Mouse (Mus musculus) layer of hippocampus, adult 11-12 months (tissue): ENCODE measurements around the gene Cdt1.
A peak's percentile ranks its signal among the peaks of the same experiment; 100 is the strongest.

Source experiments
- DNase-seq: peaks from one replicate; pipeline ENCODE4 v3.0.0; 2022; ENCODE audit warnings: low spot score

The Cdt1 gene

GRCm38 (mm10) chr8:122574264-122574663 is 6.4 kb downstream of the Cdt1 start:
- no peak for DNase-seq

GRCm38 (mm10) chr8:122574667-122575251 is 6.9 kb downstream of the Cdt1 start:
- no peak for DNase-seq

- DNase-seq: no peak
Observed at GRCm38 (mm10) chr8:122575286-122575685, 7.5 kb downstream of the Cdt1 start.

- no peak for DNase-seq
Observed at GRCm38 (mm10) chr8:122575735-122576647, 8.2 kb downstream of the Cdt1 start.

GRCm38 (mm10) chr8:122576648-122577022 is 8.8 kb downstream of the Cdt1 start, which contains the start of gene Aprt:
Gene Aprt (minus strand): TSS chr8:122576909.
- peak; percentile 93 for DNase-seq

GRCm38 (mm10) chr8:122577116-122577515 is 9.3 kb downstream of the Cdt1 start:
- no peak for DNase-seq

GRCm38 (mm10) chr8:122579196-122579595 is 11.4 kb downstream of the Cdt1 start:
- no peak for DNase-seq

- no peak for DNase-seq
Observed at GRCm38 (mm10) chr8:122580926-122581325, 13.1 kb downstream of the Cdt1 start.

GRCm38 (mm10) chr8:122584981-122585380 is 17.2 kb downstream of the Cdt1 start:
- no peak for DNase-seq

- no peak for DNase-seq
Observed at GRCm38 (mm10) chr8:122585411-122585891, 17.6 kb downstream of the Cdt1 start.

- no peak for DNase-seq
Observed at GRCm38 (mm10) chr8:122586171-122586570, 18.4 kb downstream of the Cdt1 start.

- no peak for DNase-seq
Observed at GRCm38 (mm10) chr8:122586749-122587148, 18.9 kb downstream of the Cdt1 start.

- DNase-seq: no peak
Observed at GRCm38 (mm10) chr8:122593240-122593639, 25.4 kb downstream of the Cdt1 start.

- no peak for DNase-seq
Observed at GRCm38 (mm10) chr8:122593783-122594507, 26.1 kb downstream of the Cdt1 start.

GRCm38 (mm10) chr8:122596031-122596430 is 28.2 kb downstream of the Cdt1 start:
- DNase-seq: no peak

- no peak for DNase-seq
Observed at GRCm38 (mm10) chr8:122600666-122601065, 32.9 kb downstream of the Cdt1 start.

GRCm38 (mm10) chr8:122604640-122605039 is 36.8 kb downstream of the Cdt1 start:
- no peak for DNase-seq

GRCm38 (mm10) chr8:122605367-122605766 is 37.6 kb downstream of the Cdt1 start:
- no peak for DNase-seq

- no peak for DNase-seq
Observed at GRCm38 (mm10) chr8:122606810-122607209, 39.0 kb downstream of the Cdt1 start.

- no peak for DNase-seq
Observed at GRCm38 (mm10) chr8:122610209-122610608, 42.4 kb downstream of the Cdt1 start.

GRCm38 (mm10) chr8:122610612-122611277 is 42.9 kb downstream of the Cdt1 start:
- DNase-seq: no peak
